Mouse (Mus musculus): ENCODE measurements at regions not wholly inside any gene's neighbourhood (a gene's known extent, or its start where the extent isn't known, plus 50 kb on each side); places are given as distances from the start of the nearest gene placed in this dataset.
"Not testable (repeated sequence)": the region's sequence is repeated elsewhere in the genome, so short reads cannot be mapped to it uniquely, and the experiment has no call there.

- peak; percentile 23 for DNase-seq
Observed at GRCm38 (mm10) chr4:101366905-101367679, 52.0 kb upstream of the Ak4 start.

- no peak for DNase-seq
Observed at GRCm38 (mm10) chr4:101365299-101365698, 53.8 kb upstream of the Ak4 start.

GRCm38 (mm10) chr4:101364716-101365115 lies 54.4 kb upstream of the Ak4 start:
- DNase-seq, result no peak

GRCm38 (mm10) chr4:101363231-101363630 lies 55.8 kb upstream of the Ak4 start:
- DNase-seq, result not testable (repeated sequence)

- DNase-seq, result no peak
Observed at GRCm38 (mm10) chr4:101361779-101362178, 57.3 kb upstream of the Ak4 start.

- no peak for DNase-seq
Observed at GRCm38 (mm10) chr4:101360296-101360695, 58.8 kb upstream of the Ak4 start.

GRCm38 (mm10) chr4:101359119-101359518 lies 60.0 kb upstream of the Ak4 start:
- DNase-seq, result no peak

- DNase-seq, result no peak
Observed at GRCm38 (mm10) chr4:101358525-101358924, 60.6 kb upstream of the Ak4 start.

- no peak for DNase-seq
Observed at GRCm38 (mm10) chr4:101357923-101358322, 61.2 kb upstream of the Ak4 start.

GRCm38 (mm10) chr4:101356954-101357891 lies 61.9 kb upstream of the Ak4 start:
- no peak for DNase-seq

GRCm38 (mm10) chr4:101356093-101356953 lies 62.8 kb upstream of the Ak4 start:
- peak; percentile 76 for DNase-seq

- DNase-seq, result peak; percentile 18
Observed at GRCm38 (mm10) chr4:101355431-101356092, 63.5 kb upstream of the Ak4 start.

GRCm38 (mm10) chr4:101354951-101355350 lies 64.1 kb upstream of the Ak4 start:
- DNase-seq, result no peak

GRCm38 (mm10) chr4:101354086-101354855 lies 64.8 kb upstream of the Ak4 start:
- DNase-seq, result no peak

GRCm38 (mm10) chr4:101352178-101352577 lies 66.9 kb upstream of the Ak4 start:
- DNase-seq, result no peak

GRCm38 (mm10) chr4:101351716-101352115 lies 67.4 kb upstream of the Ak4 start:
- no peak for DNase-seq

- DNase-seq, result no peak
Observed at GRCm38 (mm10) chr4:101350656-101351055, 68.4 kb upstream of the Ak4 start.

GRCm38 (mm10) chr4:101350222-101350621 lies 68.9 kb upstream of the Ak4 start:
- DNase-seq, result no peak

- peak; percentile 12 for DNase-seq
Observed at GRCm38 (mm10) chr4:101349413-101349812, 69.7 kb upstream of the Ak4 start.

- DNase-seq, result no peak
Observed at GRCm38 (mm10) chr4:101347309-101347708, 71.8 kb upstream of the Ak4 start.

- no peak for DNase-seq
Observed at GRCm38 (mm10) chr4:101342071-101342762, 76.9 kb upstream of the Ak4 start.

Measured in right cerebral cortex, postnatal 14 days (tissue).